Mouse (Mus musculus) C2C12 (cell line): ENCODE data around the gene Anxa1. TPM values are rescaled to one million over a fixed set of nuclear protein-coding genes. Genes with fewer than 3 reads are reported as not detected.

Experiments used
- H3K27me3 ChIP-seq: one replicate; pipeline ENCODE4 v1.6.1; 2011; ENCODE audit not compliant: control insufficient read depth, insufficient read depth, insufficient read length
- H3K36me3 ChIP-seq: one replicate; pipeline ENCODE4 v1.6.1; 2011; ENCODE audit not compliant: control insufficient read depth, insufficient read depth
- H3K4me3 ChIP-seq: one replicate; pipeline ENCODE4 v1.5.1; 2011; ENCODE audit warnings: mild to moderate bottlenecking, control low read depth; ENCODE audit not compliant: poor library complexity, insufficient read depth, severe bottlenecking
- H3K79me2 ChIP-seq: one replicate; pipeline ENCODE4 v1.6.1; 2011; ENCODE audit not compliant: control insufficient read depth, insufficient read depth
- H3K79me3 ChIP-seq: one replicate; pipeline ENCODE4 v1.6.1; 2011; ENCODE audit warnings: low read depth, control low read depth
- H3ac ChIP-seq: one replicate; pipeline ENCODE3; 2011; ENCODE audit warnings: low read depth; ENCODE audit not compliant: control insufficient read depth, insufficient read length
- CEBPB ChIP-seq: IDR thresholded peaks from one replicate; pipeline ENCODE4 v1.6.1; 2011; ENCODE audit warnings: low read depth, mild to moderate bottlenecking, control low read depth, moderate library complexity
- CTCF ChIP-seq: IDR thresholded peaks from one replicate; pipeline ENCODE4 v1.5.1; 2011; ENCODE audit not compliant: control insufficient read depth, insufficient read depth, insufficient read length
- FOSL1 ChIP-seq: IDR thresholded peaks from one replicate; pipeline ENCODE4 v1.8.0; 2011; ENCODE audit warnings: mild to moderate bottlenecking, low read length; ENCODE audit not compliant: poor library complexity, insufficient read depth, severe bottlenecking
- MAX ChIP-seq: IDR thresholded peaks from one replicate; pipeline ENCODE4 v1.6.1; 2011; ENCODE audit warnings: mild to moderate bottlenecking, control low read depth
- MYOD1 ChIP-seq: IDR thresholded peaks from one replicate; pipeline ENCODE4 v1.6.1; 2011; ENCODE audit warnings: low read depth; ENCODE audit not compliant: control insufficient read depth, insufficient read length
- MYOG ChIP-seq: IDR thresholded peaks from one replicate; pipeline ENCODE4 v1.6.1; 2011; ENCODE audit not compliant: control insufficient read depth, insufficient read length; ENCODE audit errors: extremely low read depth
- USF1 ChIP-seq: IDR thresholded peaks from one replicate; pipeline ENCODE4 v1.6.1; 2011; ENCODE audit warnings: low read depth, mild to moderate bottlenecking, control low read depth, moderate library complexity
- polyA plus RNA-seq: library from polyadenylated mRNA; unstranded; fragments of >200 nt; fragmentation: generic; extraction: Trizol; gene quantifications from one replicate; pipeline ENCODE4 v1.2.1, GENCODE M21; 2012; ENCODE audit warnings: missing spikeins

The Anxa1 gene
- polyA plus RNA-seq, 1 experiment, result 402 TPM

GRCm38 (mm10) chr19:20388276-20388675, 2.5 kb downstream of the Anxa1 start:
- peak overlapping the region; percentile 77 for H3K4me3 ChIP-seq
- no peak for TF ChIP-seq CTCF
- TF ChIP-seq FOSL1, result no peak
- no peak for TF ChIP-seq MYOD1
- no peak for TF ChIP-seq MYOG
- no peak for TF ChIP-seq CEBPB
- peak; percentile 36 for TF ChIP-seq USF1

GRCm38 (mm10) chr19:20386296-20386695, 4.4 kb downstream of the Anxa1 start:
- no peaks in the 10 kb centered on the region for H3K27me3 ChIP-seq
- peaks cover 81% of the 10 kb centered on the region for H3K79me2 ChIP-seq
- H3ac ChIP-seq, result no peak overlapping the region
- peaks cover 74% of the 10 kb centered on the region for H3K36me3 ChIP-seq
- peaks cover 68% of the 10 kb centered on the region for H3K79me3 ChIP-seq
- no peak for TF ChIP-seq MAX
- H3K4me3 ChIP-seq, result no peak overlapping the region

More at GRCm38 (mm10) chr19:20388276-20388675, 2.5 kb downstream of the Anxa1 start:
- no peaks in the 10 kb centered on the region for H3K27me3 ChIP-seq
- no peak overlapping the region for H3ac ChIP-seq
- H3K36me3 ChIP-seq, result peaks cover 58% of the 10 kb centered on the region
- peaks cover 88% of the 10 kb centered on the region for H3K79me2 ChIP-seq
- peaks cover 67% of the 10 kb centered on the region for H3K79me3 ChIP-seq

GRCm38 (mm10) chr19:20385645-20386044, 5.1 kb downstream of the Anxa1 start:
- TF ChIP-seq FOSL1, result no peak
- TF ChIP-seq CTCF, result no peak
- Histone ChIP-seq H3K4me3 (no peak overlapping the region), H3K36me3 (peaks cover 80% of the 10 kb centered on the region), H3K79me2 (peaks cover 75% of the 10 kb centered on the region), H3K27me3 (no peaks in the 10 kb centered on the region), H3K79me3 (peaks cover 67% of the 10 kb centered on the region), H3ac (no peak overlapping the region)

GRCm38 (mm10) chr19:20381207-20381752, 9.5 kb downstream of the Anxa1 start:
- Histone ChIP-seq H3K79me2 (peaks cover 32% of the 10 kb centered on the region), H3K27me3 (no peaks in the 10 kb centered on the region), H3K79me3 (peaks cover 23% of the 10 kb centered on the region), H3K36me3 (peaks cover 93% of the 10 kb centered on the region), H3K4me3 (no peak overlapping the region), H3ac (no peak overlapping the region)
- TF ChIP-seq MYOG, result no peak

GRCm38 (mm10) chr19:20370175-20370574, 20.6 kb downstream of the Anxa1 start:
- Histone ChIP-seq H3K79me2 (no peaks in the 10 kb centered on the region), H3K27me3 (no peaks in the 10 kb centered on the region), H3K4me3 (no peak overlapping the region), H3K36me3 (peaks cover 27% of the 10 kb centered on the region), H3ac (no peak overlapping the region), H3K79me3 (no peaks in the 10 kb centered on the region)
- TF ChIP-seq MAX (no peak), MYOG (no peak), USF1 (no peak), MYOD1 (no peak), FOSL1 (no peak), CEBPB (no peak), CTCF (no peak)

GRCm38 (mm10) chr19:20366571-20366970, 24.2 kb downstream of the Anxa1 start:
- Histone ChIP-seq H3ac (no peak overlapping the region), H3K36me3 (no peaks in the 10 kb centered on the region), H3K79me3 (no peaks in the 10 kb centered on the region), H3K79me2 (no peaks in the 10 kb centered on the region), H3K27me3 (no peaks in the 10 kb centered on the region), H3K4me3 (no peak overlapping the region)
- TF ChIP-seq MAX (no peak), MYOG (no peak), USF1 (no peak), CTCF (no peak), CEBPB (no peak), MYOD1 (no peak), FOSL1 (no peak)

- Histone ChIP-seq H3K79me2 (no peaks in the 10 kb centered on the region), H3K36me3 (no peaks in the 10 kb centered on the region)
- no peak for TF ChIP-seq MYOD1
- no peak for TF ChIP-seq FOSL1
- no peak for TF ChIP-seq MAX
- no peak for TF ChIP-seq CEBPB
- no peak for TF ChIP-seq CTCF
- TF ChIP-seq MYOG, result no peak
- TF ChIP-seq USF1, result no peak
Observed at GRCm38 (mm10) chr19:20366010-20366409, 24.7 kb downstream of the Anxa1 start.

More at GRCm38 (mm10) chr19:20366010-20366409, 24.7 kb downstream of the Anxa1 start:
- Histone ChIP-seq H3K27me3 (no peaks in the 10 kb centered on the region), H3K79me3 (no peaks in the 10 kb centered on the region), H3ac (no peak overlapping the region), H3K4me3 (no peak overlapping the region)
